Mouse (Mus musculus) heart, postnatal 0 days (tissue): ENCODE results near the gene Pik3cd.

ENCODE experiments used
- CTCF ChIP-seq: IDR thresholded peaks from 2 replicates; pipeline ENCODE4 v1.5.1; 2016; ENCODE audit warnings: antibody characterized with exemption, control low read depth, low read depth
- EP300 ChIP-seq: IDR thresholded peaks from 2 replicates; pipeline ENCODE4 v1.6.1; 2016; ENCODE audit warnings: antibody characterized with exemption, low read depth

GRCm38 (mm10) chr4:149663849-149664503, 38.4 kb downstream of the Pik3cd start:
- TF ChIP-seq CTCF (no peak), EP300 (no peak)
